Mouse (Mus musculus) thymus, postnatal 10 days (tissue): Measurements from ENCODE around the gene Kxd1.
A peak's percentile ranks its signal among the peaks of the same experiment; 100 is the strongest.

Experiments
- DNase-seq, 2 experiments: peaks; one replicate each; pipeline ENCODE4 v3.0.0; 2021; ENCODE audit warnings: low spot score in 2 of 2

Gene Kxd1

GRCm38 (mm10) chr8:70493692-70494415 lies 33.9 kb downstream of the Kxd1 start:
- no peak for DNase-seq

- no peak for DNase-seq
Measured at GRCm38 (mm10) chr8:70492664-70493640, 34.8 kb downstream of the Kxd1 start, which contains the start of gene Crlf1. Crlf1 (plus strand) TSS chr8:70493158.

GRCm38 (mm10) chr8:70490880-70491495 lies 36.8 kb downstream of the Kxd1 start:
- DNase-seq = no peak

GRCm38 (mm10) chr8:70490061-70490879 lies 37.5 kb downstream of the Kxd1 start:
- no peak for DNase-seq

DNA sequence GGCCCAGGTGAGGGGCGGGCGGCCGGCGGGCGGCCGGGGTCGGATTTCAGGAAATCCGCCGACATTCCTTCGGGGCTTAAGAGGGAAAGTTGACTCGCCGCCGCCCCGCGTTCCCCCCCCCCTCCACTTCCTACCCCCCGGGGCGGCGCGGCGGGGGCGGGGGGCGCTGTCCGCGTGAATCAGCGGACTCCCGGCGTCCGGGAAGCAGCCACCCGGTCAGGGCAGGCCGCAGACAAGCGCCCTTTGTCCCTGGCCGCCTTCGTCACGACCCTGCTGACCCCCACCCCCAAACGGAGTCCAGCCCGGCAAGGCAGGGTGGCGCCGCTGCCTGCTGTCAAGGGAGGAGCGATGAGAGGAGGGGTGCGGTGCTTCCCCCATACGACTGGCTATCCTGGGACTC lies 38.2 kb downstream of the Kxd1 start:
- no peak for DNase-seq

- DNase-seq = no peak
Measured at GRCm38 (mm10) chr8:70488931-70489470, 38.8 kb downstream of the Kxd1 start.

DNA sequence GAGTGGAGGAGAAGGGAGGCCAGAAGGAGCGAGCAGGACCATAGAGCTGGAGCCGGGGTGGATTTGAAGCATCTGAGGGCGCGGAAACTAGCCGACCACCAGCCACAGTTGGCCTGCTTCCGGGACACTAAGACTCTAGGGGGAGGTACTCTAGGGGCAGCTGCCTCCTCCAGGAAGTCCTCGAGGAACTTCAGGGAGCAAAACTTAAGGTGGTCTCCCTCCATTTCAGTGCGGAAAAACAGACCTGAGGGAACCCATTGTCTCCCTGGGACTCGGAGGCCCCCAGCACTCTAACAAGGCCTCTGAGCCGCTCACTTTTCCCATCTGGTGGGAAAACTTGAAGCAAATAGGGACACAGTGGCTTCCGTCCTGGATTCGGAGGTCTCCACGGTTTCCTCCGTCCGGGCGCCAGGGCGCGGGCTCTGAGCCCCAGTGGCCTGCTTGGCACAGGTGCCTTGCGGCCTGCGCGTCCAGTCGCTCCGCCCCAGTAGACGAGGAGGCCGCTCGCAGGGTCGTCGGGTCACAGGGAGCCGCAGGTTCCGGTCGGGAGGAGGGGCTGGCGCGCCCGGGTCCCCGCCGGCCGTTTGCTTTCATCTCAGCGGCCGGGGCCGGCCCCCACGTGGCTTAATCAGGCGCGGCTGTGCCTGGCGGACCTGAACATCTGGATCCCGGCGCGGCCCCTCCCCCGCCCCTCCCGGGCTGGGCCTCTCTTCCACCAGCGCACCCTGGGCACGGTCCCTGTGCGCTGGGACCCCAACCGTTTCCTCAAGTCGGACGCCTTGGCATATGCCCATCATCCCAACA lies 39.6 kb downstream of the Kxd1 start:
- no peak for DNase-seq

DNA sequence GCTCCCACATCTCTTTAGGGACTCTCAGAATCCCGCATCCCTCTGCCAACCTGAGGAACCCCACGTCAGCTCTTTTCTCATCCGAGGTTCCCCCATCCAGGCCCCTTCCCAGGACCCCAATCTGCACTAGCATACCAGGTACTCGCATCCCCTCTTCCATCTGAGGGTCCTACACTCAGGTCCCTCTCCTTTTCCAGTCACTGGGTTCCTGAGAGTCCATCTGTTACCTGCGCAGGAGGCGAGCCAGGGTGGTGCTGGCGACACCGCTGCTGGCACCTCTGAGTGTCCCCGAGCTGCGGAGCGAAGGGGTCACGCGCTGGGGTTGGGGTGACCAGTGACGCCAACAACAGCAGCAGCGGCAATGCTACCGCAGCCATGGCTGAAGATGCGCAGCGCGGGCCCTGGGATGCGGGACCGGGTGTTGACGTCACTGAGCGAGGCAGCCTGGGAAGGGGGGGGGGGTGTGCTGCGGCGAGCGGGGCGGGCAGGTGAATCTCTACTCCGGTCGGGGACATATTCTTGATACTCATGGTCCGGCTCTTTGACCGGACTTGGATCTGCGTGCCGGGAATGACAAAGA lies 40.7 kb downstream of the Kxd1 start, which contains the start of gene Tmem59l:
Tmem59l (minus strand) TSS at position 418 of the 580 bp plus-strand sequence.
- no peak for DNase-seq

GRCm38 (mm10) chr8:70486191-70486681 lies 41.5 kb downstream of the Kxd1 start:
- DNase-seq = no peak

GRCm38 (mm10) chr8:70482943-70483342 lies 44.8 kb downstream of the Kxd1 start:
- no peak for DNase-seq

DNA sequence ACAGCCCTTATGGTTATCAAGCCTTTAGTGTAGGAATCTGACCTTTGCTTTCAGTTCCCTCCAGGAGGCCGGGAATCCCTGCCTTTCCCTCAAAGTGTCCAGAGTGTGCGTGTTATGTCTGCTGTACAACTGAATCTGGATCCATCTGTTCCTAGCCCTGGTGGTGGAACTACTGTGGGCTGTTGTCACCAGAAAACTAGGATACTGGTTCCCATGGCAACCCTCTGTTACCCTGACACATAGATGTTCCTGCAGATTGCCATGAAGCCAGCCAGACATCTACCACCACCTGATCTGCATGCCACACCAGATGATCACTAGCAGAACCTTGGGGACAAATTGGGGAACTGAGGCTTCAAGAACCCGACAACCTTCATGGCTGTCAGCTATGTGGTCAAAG lies 45.8 kb downstream of the Kxd1 start:
- no peak for DNase-seq

GRCm38 (mm10) chr8:70477269-70477982 lies 50.3 kb downstream of the Kxd1 start:
- no peak for DNase-seq

DNA sequence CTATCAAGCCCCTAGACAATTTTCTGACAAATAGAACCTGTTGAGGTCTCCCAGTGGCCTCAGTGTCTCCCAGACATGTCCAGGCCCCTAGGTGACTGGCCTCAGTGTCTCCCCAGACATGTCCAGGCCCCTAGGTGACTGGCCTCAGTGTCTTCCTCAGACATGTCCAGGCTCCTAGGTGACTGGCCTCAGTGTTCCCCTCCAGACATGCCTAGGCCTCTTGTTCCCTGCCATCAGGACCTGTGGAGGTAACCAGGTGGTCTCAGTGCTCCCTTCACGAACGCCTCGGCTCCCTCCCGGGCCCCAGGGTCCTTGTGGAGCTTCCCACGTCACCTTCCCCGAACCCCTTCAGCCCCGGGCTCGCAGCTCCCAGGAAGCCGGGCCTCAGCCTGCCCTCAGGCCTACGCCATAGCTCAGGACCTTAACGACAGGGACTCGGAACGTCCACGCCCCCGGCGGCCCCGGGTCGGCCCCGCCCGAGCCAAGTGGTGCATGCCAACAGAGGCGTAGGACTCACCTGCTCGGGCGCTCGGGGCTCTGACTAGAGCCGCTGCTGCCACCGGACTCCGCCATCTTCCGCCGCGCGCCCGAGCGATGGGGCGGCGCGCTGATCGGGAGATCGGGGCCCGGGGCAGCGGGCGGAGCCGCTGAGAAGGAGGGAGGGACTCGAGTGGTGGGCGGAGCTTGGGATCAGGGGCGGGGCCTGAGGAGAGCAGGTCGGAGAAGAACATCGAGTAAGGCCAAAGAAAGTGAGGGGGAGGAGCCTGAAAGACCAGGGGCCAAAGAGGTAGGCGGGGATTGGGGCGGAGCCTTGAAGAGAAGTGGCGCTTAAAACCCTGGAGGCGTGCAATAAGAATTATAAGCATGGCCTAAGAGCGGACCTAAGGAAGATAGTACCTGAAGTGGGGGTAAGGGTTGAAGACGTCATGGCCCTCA lies 51.2 kb downstream of the Kxd1 start, which contains the start of gene Klhl26:
Klhl26 (minus strand) TSS at position 636 of the 936 bp plus-strand sequence.
- peak; percentile 88 to 91 for DNase-seq

DNA sequence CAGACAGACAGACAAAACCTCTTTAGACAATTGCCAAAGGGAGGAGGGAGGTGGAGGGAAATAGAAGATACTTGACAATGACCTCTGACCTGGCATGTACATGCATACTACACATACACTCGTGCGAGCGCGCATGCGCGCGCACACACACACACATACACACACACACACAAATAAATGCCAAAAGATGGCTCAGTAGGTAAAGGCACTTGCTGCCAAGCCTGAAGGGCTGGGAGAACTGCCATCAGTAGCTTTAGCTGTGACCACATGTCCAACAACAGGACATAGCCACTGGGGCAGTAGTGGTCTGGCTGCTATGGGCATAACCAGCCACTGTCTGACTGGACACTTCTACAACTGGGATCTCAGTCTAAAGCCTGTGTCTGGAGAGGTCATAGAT lies 55.9 kb downstream of the Kxd1 start:
- DNase-seq = no peak

GRCm38 (mm10) chr8:70469938-70470337 lies 57.8 kb downstream of the Kxd1 start:
- no peak for DNase-seq

DNA sequence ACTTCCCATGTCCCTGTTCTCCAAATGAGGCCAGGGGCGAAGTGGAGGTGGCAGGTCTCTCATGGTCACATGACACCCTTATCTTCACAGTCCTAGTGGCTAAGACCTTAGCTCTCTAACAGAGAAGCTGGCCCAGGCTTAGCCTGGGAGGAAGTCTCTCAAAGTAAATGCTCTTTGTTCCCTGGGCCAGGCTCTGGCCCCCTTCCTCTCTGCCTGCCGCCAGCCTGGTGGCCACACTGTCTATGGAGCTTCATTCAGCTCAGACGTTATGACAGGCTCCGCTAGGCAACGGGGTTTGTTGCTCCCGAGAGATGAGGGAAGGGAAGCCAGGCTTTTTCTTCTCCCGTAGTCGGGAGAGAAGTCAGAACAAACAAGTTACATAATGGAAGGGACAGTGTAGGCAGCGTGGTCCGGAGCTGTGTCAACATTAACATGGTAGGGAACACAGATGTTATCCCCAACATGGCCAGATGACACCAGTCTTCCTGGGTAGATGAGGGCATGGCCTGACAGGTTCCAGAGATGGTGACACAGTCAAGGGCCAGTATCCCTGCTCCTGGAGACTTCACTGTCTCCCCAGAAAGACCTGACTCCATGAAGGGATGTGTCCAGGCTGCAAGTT lies 58.4 kb downstream of the Kxd1 start:
- no peak for DNase-seq

DNA sequence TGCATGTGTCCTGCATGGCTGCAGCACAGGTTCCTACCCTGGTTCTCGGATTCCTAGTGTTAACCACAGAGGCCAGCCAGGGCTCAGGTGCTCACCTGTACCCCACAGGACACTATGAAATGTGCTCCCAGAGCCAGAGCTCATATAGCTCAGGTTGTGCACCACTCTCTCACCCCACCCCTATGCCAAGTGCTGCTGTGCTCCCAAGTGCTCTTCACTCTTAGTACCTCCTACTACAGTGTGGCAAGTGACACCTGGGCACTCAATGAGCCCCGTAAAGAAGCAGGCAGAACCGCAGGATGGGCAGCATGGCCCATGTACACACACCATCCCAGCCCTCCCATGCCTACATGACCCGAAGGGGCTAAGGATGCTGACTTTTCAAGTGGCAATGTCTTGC lies 59.0 kb downstream of the Kxd1 start:
- no peak for DNase-seq
